Mouse (Mus musculus): ENCODE measurements around the gene Unc119b.
"Not testable (repeated sequence)": the region's sequence is repeated elsewhere in the genome, so short reads cannot be mapped to it uniquely, and the experiment has no call there.

Gene Unc119b

GRCm38 (mm10) chr5:115158040-115158983, 23.5 kb upstream of the Unc119b start, which contains the start of gene Mlec:
Gene Mlec, minus strand, starts transcription at chr5:115158179.
- DNase-seq (ENCODE audit: low read depth, low spot score): peak; percentile 99

- DNase-seq (ENCODE audit: low read depth, low spot score): peak; percentile 79
Observed at GRCm38 (mm10) chr5:115156933-115157589, 22.3 kb upstream of the Unc119b start.

- DNase-seq (ENCODE audit: low read depth, low spot score): no peak
Observed at GRCm38 (mm10) chr5:115156401-115156800, 21.6 kb upstream of the Unc119b start.

GRCm38 (mm10) chr5:115155831-115156230, 21.1 kb upstream of the Unc119b start:
- DNase-seq (ENCODE audit: low read depth, low spot score): no peak

- DNase-seq (ENCODE audit: low read depth, low spot score): peak; percentile 80
Observed at GRCm38 (mm10) chr5:115155156-115155631, 20.4 kb upstream of the Unc119b start.

GRCm38 (mm10) chr5:115152132-115152956, 17.6 kb upstream of the Unc119b start:
- DNase-seq (ENCODE audit: low read depth, low spot score): peak; percentile 73

GRCm38 (mm10) chr5:115151457-115151856, 16.7 kb upstream of the Unc119b start:
- no peak for DNase-seq (ENCODE audit: low read depth, low spot score)

GRCm38 (mm10) chr5:115150991-115151390, 16.2 kb upstream of the Unc119b start:
- DNase-seq (ENCODE audit: low read depth, low spot score): no peak

- DNase-seq (ENCODE audit: low read depth, low spot score): no peak
Observed at GRCm38 (mm10) chr5:115149675-115150459, 15.1 kb upstream of the Unc119b start.

GRCm38 (mm10) chr5:115148872-115149271, 14.1 kb upstream of the Unc119b start:
- not testable (repeated sequence) for DNase-seq (ENCODE audit: low read depth, low spot score)

GRCm38 (mm10) chr5:115148378-115148777, 13.6 kb upstream of the Unc119b start:
- DNase-seq (ENCODE audit: low read depth, low spot score): no peak

- no peak for DNase-seq (ENCODE audit: low read depth, low spot score)
Observed at GRCm38 (mm10) chr5:115147388-115147787, 12.6 kb upstream of the Unc119b start.

GRCm38 (mm10) chr5:115146747-115147130, 12.0 kb upstream of the Unc119b start:
- no peak for DNase-seq (ENCODE audit: low read depth, low spot score)

- no peak for DNase-seq (ENCODE audit: low read depth, low spot score)
Observed at GRCm38 (mm10) chr5:115145976-115146746, 11.4 kb upstream of the Unc119b start.

GRCm38 (mm10) chr5:115145253-115145968, 10.6 kb upstream of the Unc119b start:
- peak; percentile 90 for DNase-seq (ENCODE audit: low read depth, low spot score)

GRCm38 (mm10) chr5:115144471-115144870, 9.7 kb upstream of the Unc119b start:
- peak; percentile 49 for DNase-seq (ENCODE audit: low read depth, low spot score)

- DNase-seq (ENCODE audit: low read depth, low spot score): no peak
Observed at GRCm38 (mm10) chr5:115143552-115143951, 8.8 kb upstream of the Unc119b start.

- peak; percentile 75 for DNase-seq (ENCODE audit: low read depth, low spot score)
Observed at GRCm38 (mm10) chr5:115142166-115142697, 7.5 kb upstream of the Unc119b start.

- DNase-seq (ENCODE audit: low read depth, low spot score): peak; percentile 90
Observed at GRCm38 (mm10) chr5:115140726-115141125, 6.0 kb upstream of the Unc119b start.

All from R1 (cell line).